Mouse (Mus musculus): Measurements from ENCODE around the gene 1700025C18Rik. TPM values are rescaled to one million over a fixed set of nuclear protein-coding genes. Genes with fewer than 3 reads are reported as not detected.

Gene 1700025C18Rik
- polyA plus RNA-seq, 1 experiment = not detected

DNA sequence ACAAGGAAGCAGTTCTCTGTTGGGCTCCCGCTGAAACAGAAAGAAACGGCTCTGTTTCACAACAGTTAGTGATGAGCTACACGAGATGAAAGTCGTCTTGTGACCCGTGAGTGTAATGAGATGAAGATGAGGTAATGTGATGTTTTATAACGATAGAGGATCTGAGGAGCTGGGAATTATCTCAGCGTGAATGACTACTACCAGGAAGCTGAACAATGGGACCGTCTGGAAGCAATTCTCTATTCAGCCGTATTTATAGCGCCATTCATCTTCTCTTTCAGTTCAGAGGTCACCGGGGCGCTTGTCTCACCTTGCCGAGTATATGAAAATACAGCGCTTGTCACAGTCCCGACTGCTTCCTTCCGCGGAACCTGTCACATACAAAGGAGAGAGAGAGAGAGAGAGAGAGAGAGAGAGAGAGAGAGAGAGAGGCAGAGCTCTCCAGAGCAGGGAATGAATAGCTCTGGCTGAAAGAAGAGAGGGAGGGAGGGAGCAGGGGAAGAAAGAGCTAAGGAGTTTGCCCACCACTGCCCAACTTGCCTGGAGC, 47.4 kb downstream of the 1700025C18Rik start:
- DNase-seq = no peak
- TF ChIP-seq POLR2A (IDR thresholded peaks at IDR 0.05; ENCODE audit: low read depth, low read length) = no peak
- Histone ChIP-seq H3K27ac (ENCODE audit: insufficient read depth, low read depth, low read length) (no peak overlapping the region), H3K36me3 (ENCODE audit: control insufficient read depth, insufficient read depth, low read length) (no peaks in the 10 kb centered on the region), H3K4me1 (ENCODE audit: control insufficient read depth, insufficient read depth, low read length) (no peaks in the 10 kb centered on the region), H3K4me3 (ENCODE audit: insufficient read depth, low read depth, low read length) (no peak overlapping the region), H3K27me3 (replicated peaks; ENCODE audit: control insufficient read depth, insufficient read depth, low read length) (no peaks in the 10 kb centered on the region)
- 5% methylated on average over 17 of the region's 17 CpGs for WGBS

DNA sequence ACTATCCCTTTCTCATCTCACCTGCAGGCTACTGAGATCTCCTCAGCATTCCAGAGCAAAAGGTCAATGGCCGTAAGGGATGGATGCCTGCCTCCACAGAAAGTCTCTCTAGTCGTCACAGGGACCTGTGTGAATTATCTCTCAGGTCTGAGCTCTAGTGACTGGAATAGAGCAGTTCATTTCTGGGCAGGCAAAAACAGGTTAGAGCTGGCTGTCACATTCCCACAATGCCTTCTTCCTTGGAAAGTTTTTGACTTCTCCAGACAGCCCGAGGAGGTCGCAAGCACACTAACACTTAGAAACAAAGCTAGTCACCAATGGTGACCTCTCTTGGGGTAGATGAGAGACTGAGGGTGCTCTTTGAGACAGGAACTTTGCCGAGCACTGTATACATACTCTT, 48.4 kb downstream of the 1700025C18Rik start:
- 68% methylated on average over 5 of the region's 5 CpGs for WGBS
- Histone ChIP-seq H3K4me1 (ENCODE audit: control insufficient read depth, insufficient read depth, low read length) (no peaks in the 10 kb centered on the region), H3K4me3 (ENCODE audit: insufficient read depth, low read depth, low read length) (no peak overlapping the region), H3K27me3 (replicated peaks; ENCODE audit: control insufficient read depth, insufficient read depth, low read length) (no peaks in the 10 kb centered on the region), H3K36me3 (ENCODE audit: control insufficient read depth, insufficient read depth, low read length) (no peaks in the 10 kb centered on the region), H3K27ac (ENCODE audit: insufficient read depth, low read depth, low read length) (no peak overlapping the region)
- TF ChIP-seq CTCF (conservative IDR thresholded peaks at IDR 0.05; ENCODE audit: insufficient read depth, insufficient read length, low read depth, low read length) (no peak), POLR2A (IDR thresholded peaks at IDR 0.05; ENCODE audit: low read depth, low read length) (no peak)
- DNase-seq = no peak

- no peak for DNase-seq
- H3K27me3 ChIP-seq (replicated peaks; ENCODE audit: control insufficient read depth, insufficient read depth, low read length) = no peaks in the 10 kb centered on the region
- no peak for TF ChIP-seq POLR2A (IDR thresholded peaks at IDR 0.05; ENCODE audit: low read depth, low read length)
- H3K4me3 ChIP-seq (ENCODE audit: insufficient read depth, low read depth, low read length) = no peak overlapping the region
- no peak overlapping the region for H3K27ac ChIP-seq (ENCODE audit: insufficient read depth, low read depth, low read length)
- peaks cover 7% of the 10 kb centered on the region; the same call in 1 of the 2 replicates for H3K4me1 ChIP-seq (ENCODE audit: control insufficient read depth, insufficient read depth, low read length)
- WGBS = 86% methylated on average over 4 of the region's 4 CpGs
- H3K36me3 ChIP-seq (ENCODE audit: control insufficient read depth, insufficient read depth, low read length) = no peaks in the 10 kb centered on the region
These were observed 53.1 kb downstream of the 1700025C18Rik start for GRCm38 (mm10) chr2:165037415-165037814.

DNA sequence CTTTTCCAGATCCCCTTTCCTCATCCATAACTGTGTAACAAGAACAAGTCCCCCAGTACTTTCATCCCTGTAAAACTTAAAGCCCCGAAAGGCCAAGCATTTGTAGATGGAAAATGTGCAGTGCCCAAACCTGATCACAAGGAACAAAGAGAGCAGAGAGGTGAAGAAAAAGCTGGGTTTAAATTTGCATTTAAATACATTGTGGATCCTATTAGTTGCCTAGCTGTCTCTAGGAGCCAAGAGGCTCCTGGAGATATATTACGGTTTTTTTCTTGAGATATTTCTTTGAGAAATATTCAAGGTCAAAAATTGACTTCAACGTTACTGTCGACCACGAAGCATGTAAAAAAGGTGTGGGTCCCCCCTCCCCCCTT, 55.5 kb downstream of the 1700025C18Rik start:
- H3K27me3 ChIP-seq (replicated peaks; ENCODE audit: control insufficient read depth, insufficient read depth, low read length) = no peaks in the 10 kb centered on the region
- no peaks in the 10 kb centered on the region for H3K36me3 ChIP-seq (ENCODE audit: control insufficient read depth, insufficient read depth, low read length)
- DNase-seq = no peak
- H3K4me1 ChIP-seq (ENCODE audit: control insufficient read depth, insufficient read depth, low read length) = peaks cover 8% of the 10 kb centered on the region; the same call in 1 of the 2 replicates
- WGBS = 49% methylated on average over 5 of the region's 5 CpGs
- H3K4me3 ChIP-seq (ENCODE audit: insufficient read depth, low read depth, low read length) = peak overlapping the region; percentile 94
- no peak overlapping the region for H3K27ac ChIP-seq (ENCODE audit: insufficient read depth, low read depth, low read length)
- TF ChIP-seq CTCF (conservative IDR thresholded peaks at IDR 0.05; ENCODE audit: insufficient read depth, insufficient read length, low read depth, low read length) (no peak), POLR2A (IDR thresholded peaks at IDR 0.05; ENCODE audit: low read depth, low read length) (no peak)

DNA sequence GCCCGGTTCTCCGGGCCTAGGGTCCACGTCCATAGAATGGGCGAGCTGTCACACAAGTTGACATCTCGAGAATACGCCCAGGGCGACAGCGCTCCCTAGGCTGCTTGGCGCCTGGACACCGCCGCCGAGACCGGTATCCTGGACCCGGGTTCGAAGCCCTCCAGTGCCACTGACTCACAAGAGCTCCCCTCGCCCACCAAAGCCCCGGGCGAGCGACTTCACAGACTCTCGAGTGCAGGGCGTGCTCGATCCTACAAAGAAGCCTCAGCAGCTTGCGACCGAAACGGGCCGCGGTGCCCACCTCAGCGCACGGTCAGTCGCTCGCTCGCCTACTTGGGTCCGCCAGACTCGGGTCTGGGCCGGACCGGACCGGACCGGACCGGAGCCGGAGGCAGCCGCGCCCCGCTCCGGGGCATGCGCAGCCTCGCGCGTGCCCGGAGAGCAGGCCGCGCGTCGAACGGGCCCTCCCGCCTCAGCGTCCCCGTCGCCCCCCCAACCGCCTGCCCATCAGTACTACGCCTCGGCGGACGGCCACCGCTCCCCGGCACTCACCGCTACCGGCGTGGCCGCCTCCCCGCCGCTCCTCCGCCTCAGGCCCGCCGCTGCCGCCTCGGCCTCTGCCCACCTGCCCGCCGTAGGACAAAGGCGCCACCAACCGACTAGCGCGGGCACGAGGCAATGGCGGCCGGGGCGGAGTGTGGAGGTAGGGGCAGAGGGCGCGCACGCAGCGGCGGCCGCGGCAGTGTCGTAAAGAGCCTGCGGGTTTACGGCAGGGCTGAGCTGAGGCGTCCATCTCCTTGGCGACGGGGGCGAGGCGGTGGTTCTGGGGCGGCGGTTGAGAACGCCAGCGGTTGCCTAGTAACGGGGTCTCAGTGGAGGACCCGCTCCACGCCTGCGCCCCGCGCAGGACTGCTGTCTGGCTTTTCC, 56.2 kb downstream of the 1700025C18Rik start, which contains the start of gene Ncoa5:
TSS of gene Ncoa5 (minus strand) at position 737 of the 927 bp plus-strand sequence.
- peak within 1 kb of the TSS; percentile 94 for H3K4me3 ChIP-seq (ENCODE audit: insufficient read depth, low read depth, low read length)
- peak within 1 kb of the TSS; percentile 88 for H3K27ac ChIP-seq (ENCODE audit: insufficient read depth, low read depth, low read length)
- peaks cover 8% of the 10 kb centered on the region; the same call in 1 of the 2 replicates for H3K4me1 ChIP-seq (ENCODE audit: control insufficient read depth, insufficient read depth, low read length)
- no peaks in the 10 kb centered on the region for H3K27me3 ChIP-seq (replicated peaks; ENCODE audit: control insufficient read depth, insufficient read depth, low read length)
- WGBS = under 1% methylated on average over 84 of the region's 111 CpGs
- peak; percentile 99 for DNase-seq
- H3K36me3 ChIP-seq (ENCODE audit: control insufficient read depth, insufficient read depth, low read length) = no peaks in the 10 kb centered on the region
- TF ChIP-seq CTCF (conservative IDR thresholded peaks at IDR 0.05; ENCODE audit: insufficient read depth, insufficient read length, low read depth, low read length) = peak; percentile 24; the same call in 1 of the 2 replicates
- no peak for TF ChIP-seq POLR2A (IDR thresholded peaks at IDR 0.05; ENCODE audit: low read depth, low read length)

GRCm38 (mm10) chr2:165033306-165033705, 57.2 kb downstream of the 1700025C18Rik start:
- H3K4me3 ChIP-seq (ENCODE audit: insufficient read depth, low read depth, low read length) = peak overlapping the region; percentile 10; the same call in 1 of the 2 replicates
- WGBS = 45% methylated on average over 6 of the region's 6 CpGs

DNA sequence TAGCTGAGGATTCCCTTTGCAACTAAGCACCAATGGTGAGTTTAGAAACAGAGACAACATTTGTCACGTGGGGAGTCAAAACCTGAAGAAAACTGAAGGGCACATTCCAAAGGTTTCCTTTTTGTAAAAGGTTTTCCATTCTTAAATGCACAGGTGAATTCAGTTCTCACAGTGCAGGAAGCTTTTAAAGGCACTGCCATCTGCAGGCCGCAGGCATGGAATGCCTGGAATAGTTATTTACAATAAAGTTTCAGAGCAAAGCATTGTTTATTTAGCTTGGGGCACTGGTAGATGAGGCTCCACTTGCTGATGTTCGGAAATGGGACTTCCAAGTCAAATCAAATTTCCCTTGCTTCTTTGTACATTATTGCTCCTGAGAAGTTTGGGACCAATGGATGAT, 58.0 kb downstream of the 1700025C18Rik start:
- H3K4me3 ChIP-seq (ENCODE audit: insufficient read depth, low read depth, low read length) = no peak overlapping the region
- TF ChIP-seq CTCF (conservative IDR thresholded peaks at IDR 0.05; ENCODE audit: insufficient read depth, insufficient read length, low read depth, low read length) (peak; percentile 60), POLR2A (IDR thresholded peaks at IDR 0.05; ENCODE audit: low read depth, low read length) (no peak)
- peak; percentile 45 for DNase-seq
- H3K27me3 ChIP-seq (replicated peaks; ENCODE audit: control insufficient read depth, insufficient read depth, low read length) = no peaks in the 10 kb centered on the region
- H3K27ac ChIP-seq (ENCODE audit: insufficient read depth, low read depth, low read length) = no peak overlapping the region
- WGBS = 26% methylated on average over 3 of the region's 3 CpGs
- peaks cover 8% of the 10 kb centered on the region; the same call in 1 of the 2 replicates for H3K4me1 ChIP-seq (ENCODE audit: control insufficient read depth, insufficient read depth, low read length)
- no peaks in the 10 kb centered on the region for H3K36me3 ChIP-seq (ENCODE audit: control insufficient read depth, insufficient read depth, low read length)

More at GRCm38 (mm10) chr2:165033306-165033705, 57.2 kb downstream of the 1700025C18Rik start:
- no peak for DNase-seq
- no peaks in the 10 kb centered on the region for H3K36me3 ChIP-seq (ENCODE audit: control insufficient read depth, insufficient read depth, low read length)
- H3K27ac ChIP-seq (ENCODE audit: insufficient read depth, low read depth, low read length) = no peak overlapping the region; the same call in none of the 2 replicates
- H3K27me3 ChIP-seq (replicated peaks; ENCODE audit: control insufficient read depth, insufficient read depth, low read length) = no peaks in the 10 kb centered on the region
- H3K4me1 ChIP-seq (ENCODE audit: control insufficient read depth, insufficient read depth, low read length) = peaks cover 8% of the 10 kb centered on the region; the same call in 1 of the 2 replicates
- no peak for TF ChIP-seq CTCF (conservative IDR thresholded peaks at IDR 0.05; ENCODE audit: insufficient read depth, insufficient read length, low read depth, low read length)
- TF ChIP-seq POLR2A (IDR thresholded peaks at IDR 0.05; ENCODE audit: low read depth, low read length) = no peak

Other genes starting within 250 kb of the 1700025C18Rik start
- gene Pltp, start 233.0 kb downstream of the 1700025C18Rik start, polyA plus RNA-seq (2012; rRNA removed) = 39.6 and 41.5 TPM in 2 replicates
- gene Pcif1, start 211.4 kb downstream of the 1700025C18Rik start, polyA plus RNA-seq (2012; rRNA removed) = 37.2 and 43.1 TPM in 2 replicates
- 20.4 and 25.7 TPM in 2 replicates for gene Zfp335, start 179.0 kb downstream of the 1700025C18Rik start, polyA plus RNA-seq (2012; rRNA removed)
- gene Mmp9, start 150.0 kb downstream of the 1700025C18Rik start, polyA plus RNA-seq (2012; rRNA removed) = 1.7 and 1.8 TPM in 2 replicates
- 1.5 and 2.2 TPM in 2 replicates for gene Slc12a5, start 129.9 kb downstream of the 1700025C18Rik start, polyA plus RNA-seq (2012; rRNA removed)
- 31.3 and 34.4 TPM in 2 replicates for gene Ncoa5, start 55.9 kb downstream of the 1700025C18Rik start, polyA plus RNA-seq (2012; rRNA removed)
- 6.1 and 11.2 TPM in 2 replicates for gene Cd40, start 35.1 kb downstream of the 1700025C18Rik start, polyA plus RNA-seq (2012; rRNA removed)
- 0.05 and 0.19 TPM in 2 replicates for gene Cdh22, start 144.1 kb upstream of the 1700025C18Rik start, polyA plus RNA-seq (2012; rRNA removed)
- gene Slc35c2, start 197.1 kb upstream of the 1700025C18Rik start, polyA plus RNA-seq (2012; rRNA removed) = 64.1 and 69.8 TPM in 2 replicates
- 56.3 and 59.9 TPM in 2 replicates for gene Elmo2, start 235.7 kb upstream of the 1700025C18Rik start, polyA plus RNA-seq (2012; rRNA removed)

All from kidney, adult 2 months (tissue).